Mouse (Mus musculus) limb, embryonic 12.5 days (tissue): ENCODE results near the gene Snrpd3. TPM values are rescaled to one million over a fixed set of nuclear protein-coding genes. Genes with fewer than 3 reads are reported as not detected.
"Not testable (repeated sequence)": the region's sequence is repeated elsewhere in the genome, so short reads cannot be mapped to it uniquely, and the experiment has no call there.

Experiments
- ATAC-seq: fragments of 200-750 bp; cut with Nextera tagmentation; 2 replicates; pipeline ENCODE4 v1.8.0; 2017; ENCODE audit warnings: low read depth, moderate TSS enrichment; ENCODE audit not compliant: insufficient number of reproducible peaks, insufficient read depth, low FRiP score, low TSS enrichment
- H3K27ac ChIP-seq: fragments of 300-500 bp; sonication (generic); 2 replicates; pipeline ENCODE4 v1.5.1; 2016; ENCODE audit warnings: mild to moderate bottlenecking, moderate library complexity
- H3K27me3 ChIP-seq: fragments of 300-500 bp; sonication (generic); 2 replicates; pipeline ENCODE4 v1.6.1; 2016; ENCODE audit warnings: mild to moderate bottlenecking, moderate library complexity
- H3K36me3 ChIP-seq: fragments of 300-500 bp; sonication (generic); 2 replicates; pipeline ENCODE4 v1.6.1; 2016; ENCODE audit warnings: mild to moderate bottlenecking, moderate library complexity
- H3K4me1 ChIP-seq: fragments of 300-500 bp; sonication (generic); replicated peaks from 2 replicates; pipeline ENCODE4 v1.6.1; 2016
- H3K4me2 ChIP-seq: fragments of 300-500 bp; sonication (generic); 2 replicates; pipeline ENCODE4 v1.6.1; 2016; ENCODE audit warnings: mild to moderate bottlenecking, moderate library complexity
- H3K4me3 ChIP-seq: fragments of 300-500 bp; sonication (generic); replicated peaks from 2 replicates; pipeline ENCODE4 v1.5.1; 2016; ENCODE audit warnings: mild to moderate bottlenecking
- H3K9ac ChIP-seq: fragments of 300-500 bp; sonication (generic); replicated peaks from 2 replicates; pipeline ENCODE4 v1.6.1; 2016; ENCODE audit warnings: mild to moderate bottlenecking, moderate library complexity
- H3K9me3 ChIP-seq: fragments of 300-500 bp; sonication (generic); 2 replicates; pipeline ENCODE4 v1.6.1; 2016; ENCODE audit warnings: mild to moderate bottlenecking, moderate library complexity
- WGBS: fragments of 180-500 bp; shearing (Covaris S2); methylation state at CpG from one replicate; pipeline ENCODE4 v1.1.7; 2016; 5-methylcytosine and 5-hydroxymethylcytosine counted together
- polyA plus RNA-seq: library from polyadenylated mRNA; unstranded; fragments of >200 nt; fragmentation: Nextera tagmentation; extraction: Ambion mirVana; gene quantifications from 2 replicates; pipeline ENCODE4 v1.2.1, GENCODE M21; 2016

Snrpd3 gene
- polyA plus RNA-seq, 1 experiment from 2014 or later, result 203 TPM

DNA sequence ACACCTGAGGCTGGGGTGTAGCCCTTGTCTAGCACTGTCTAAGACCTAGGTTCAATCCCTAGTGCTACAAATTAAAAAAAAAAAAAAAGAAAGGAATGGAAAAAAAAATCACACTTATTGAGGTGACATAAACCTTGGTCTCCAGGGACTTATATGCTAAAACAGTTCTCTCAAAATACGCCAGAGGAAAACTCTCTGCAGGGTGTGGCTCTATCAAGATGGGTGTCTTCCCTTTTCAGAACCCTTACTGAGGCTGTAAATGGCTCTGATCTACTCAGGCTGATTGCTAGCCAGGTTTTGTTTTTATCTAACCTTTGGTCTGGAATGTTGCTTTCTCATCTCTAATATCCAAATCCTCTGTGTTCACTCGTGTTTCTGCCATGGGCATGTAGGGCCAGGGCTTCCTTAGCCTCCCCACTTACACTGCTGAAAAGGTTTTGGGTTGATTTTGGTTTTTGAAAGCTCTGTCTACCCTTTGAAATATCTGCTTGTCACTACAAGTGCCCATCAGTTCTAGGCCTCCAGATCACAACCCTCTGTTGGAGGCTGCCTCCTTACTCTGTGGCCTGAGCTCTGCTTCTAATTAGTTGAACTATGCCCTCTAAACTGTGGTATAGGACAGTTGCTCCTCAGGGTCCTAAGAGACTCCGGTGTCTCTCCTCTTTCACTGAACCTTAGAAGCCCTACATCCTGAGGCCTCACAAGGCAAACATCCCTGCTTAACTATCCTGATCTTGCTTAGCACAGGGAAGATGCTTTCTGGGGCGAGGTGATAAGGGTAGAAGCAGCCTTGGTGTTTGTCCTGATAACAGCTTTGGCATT, 1.9 kb upstream of the Snrpd3 start:
- Histone ChIP-seq H3K36me3 (peaks cover 39% of the 10 kb centered on the region), H3K4me3 (no peak overlapping the region; the same call in 1 of the 2 replicates), H3K27me3 (no peaks in the 10 kb centered on the region), H3K4me2 (peak overlapping the region; percentile 93), H3K9me3 (no peaks in the 10 kb centered on the region), H3K4me1 (peaks cover 25% of the 10 kb centered on the region), H3K9ac (0 out of 2 replicates have a peak overlapping the region, but pooled peaks have one; percentile 89), H3K27ac (no peak overlapping the region)
- WGBS, result 57% methylated on average over 4 of the region's 4 CpGs
- ATAC-seq, result no peak

- no peaks in the 10 kb centered on the region for H3K9me3 ChIP-seq
- H3K36me3 ChIP-seq, result peaks cover 39% of the 10 kb centered on the region
- H3K4me3 ChIP-seq, result peak overlapping the region; percentile 80
- no peaks in the 10 kb centered on the region for H3K27me3 ChIP-seq
- ATAC-seq, result no peak
- 20% methylated on average over 8 of the region's 8 CpGs for WGBS
- peak overlapping the region; percentile 93; the same call in 1 of the 2 replicates for H3K27ac ChIP-seq
- peak overlapping the region; percentile 89 for H3K9ac ChIP-seq
- H3K4me2 ChIP-seq, result peak overlapping the region; percentile 93
- peaks cover 30% of the 10 kb centered on the region for H3K4me1 ChIP-seq
These were observed 1.2 kb upstream of the Snrpd3 start for GRCm38 (mm10) chr10:75516038-75516723.

DNA sequence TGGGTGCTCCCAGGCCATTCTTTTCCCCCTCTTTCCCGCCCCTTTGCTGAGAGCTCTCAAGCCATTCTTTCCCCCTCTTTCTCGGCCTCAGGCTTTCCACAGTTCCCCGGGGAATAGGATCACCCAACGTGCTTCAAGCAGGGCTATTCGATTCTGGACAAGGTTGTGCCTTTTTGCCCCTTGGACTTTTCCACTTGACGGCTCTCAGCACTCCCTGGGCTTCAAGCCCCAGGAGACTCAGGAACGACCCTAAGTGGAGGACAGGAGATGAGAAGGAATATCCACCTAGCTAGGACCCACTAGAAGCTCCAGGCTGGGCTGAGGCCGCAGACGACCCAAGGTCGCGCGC, 653 bp upstream of the Snrpd3 start:
- Histone ChIP-seq H3K27ac (peak overlapping the region; percentile 93), H3K4me3 (peak overlapping the region; percentile 80), H3K4me2 (peak overlapping the region; percentile 93), H3K36me3 (peaks cover 39% of the 10 kb centered on the region), H3K27me3 (no peaks in the 10 kb centered on the region), H3K9me3 (no peaks in the 10 kb centered on the region), H3K9ac (peak overlapping the region; percentile 89), H3K4me1 (peaks cover 30% of the 10 kb centered on the region)
- WGBS, result 1% methylated on average over 12 of the region's 12 CpGs
- no peak; the same call in 1 of the 2 replicates for ATAC-seq

DNA sequence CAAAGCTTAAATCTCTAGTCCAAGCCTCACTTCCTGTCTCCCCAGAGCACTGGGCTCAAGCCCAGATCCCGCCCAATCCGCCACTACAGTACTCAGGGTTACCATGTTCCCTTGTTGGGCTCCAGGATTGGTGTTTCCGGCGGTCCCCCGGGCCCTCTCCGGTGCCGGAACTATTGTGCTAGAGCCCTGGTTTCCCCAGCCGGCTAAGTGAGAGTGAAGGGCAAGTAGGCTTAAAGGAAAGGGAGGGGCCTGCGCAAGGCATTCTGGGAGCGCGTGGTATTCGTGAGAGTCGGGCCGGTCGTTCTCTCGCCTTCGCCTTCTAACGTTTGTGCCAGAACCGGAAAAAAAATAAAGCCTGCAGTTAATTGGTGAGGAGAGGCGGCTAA, 400 bp downstream of the Snrpd3 start, which contains the start of gene Gucd1:
Gene Gucd1 (minus strand): TSS at position 215 of the 386 bp plus-strand sequence.
- peaks cover 41% of the 10 kb centered on the region for H3K36me3 ChIP-seq
- H3K4me1 ChIP-seq, result peaks cover 30% of the 10 kb centered on the region
- H3K9me3 ChIP-seq, result no peaks in the 10 kb centered on the region
- peak within 1 kb of the TSS; percentile 89 for H3K9ac ChIP-seq
- peak within 1 kb of the TSS; percentile 93 for H3K4me2 ChIP-seq
- ATAC-seq, result peak; percentile 90
- WGBS, result under 1% methylated on average over 20 of the region's 20 CpGs
- H3K4me3 ChIP-seq, result peak within 1 kb of the TSS; percentile 80
- no peaks in the 10 kb centered on the region for H3K27me3 ChIP-seq
- peak within 1 kb of the TSS; percentile 98 for H3K27ac ChIP-seq

- H3K4me1 ChIP-seq, result peaks cover 27% of the 10 kb centered on the region
- WGBS, result 90% methylated on average over 5 of the region's 5 CpGs
- no peak overlapping the region for H3K27ac ChIP-seq
- no peak for ATAC-seq
- no peak overlapping the region for H3K4me3 ChIP-seq
- no peaks in the 10 kb centered on the region for H3K9me3 ChIP-seq
- peaks cover 62% of the 10 kb centered on the region for H3K36me3 ChIP-seq
- no peak overlapping the region for H3K9ac ChIP-seq
- no peaks in the 10 kb centered on the region for H3K27me3 ChIP-seq
- H3K4me2 ChIP-seq, result no peak overlapping the region
These were observed 3.2 kb downstream of the Snrpd3 start for GRCm38 (mm10) chr10:75520581-75520980.

GRCm38 (mm10) chr10:75521643-75522042, 4.3 kb downstream of the Snrpd3 start:
- Histone ChIP-seq H3K36me3 (peaks cover 71% of the 10 kb centered on the region), H3K27ac (no peak overlapping the region), H3K9ac (no peak overlapping the region), H3K4me3 (no peak overlapping the region), H3K4me2 (no peak overlapping the region), H3K27me3 (no peaks in the 10 kb centered on the region), H3K4me1 (peaks cover 17% of the 10 kb centered on the region), H3K9me3 (no peaks in the 10 kb centered on the region)
- ATAC-seq, result no peak
- WGBS, result 80% methylated on average over 4 of the region's 4 CpGs

DNA sequence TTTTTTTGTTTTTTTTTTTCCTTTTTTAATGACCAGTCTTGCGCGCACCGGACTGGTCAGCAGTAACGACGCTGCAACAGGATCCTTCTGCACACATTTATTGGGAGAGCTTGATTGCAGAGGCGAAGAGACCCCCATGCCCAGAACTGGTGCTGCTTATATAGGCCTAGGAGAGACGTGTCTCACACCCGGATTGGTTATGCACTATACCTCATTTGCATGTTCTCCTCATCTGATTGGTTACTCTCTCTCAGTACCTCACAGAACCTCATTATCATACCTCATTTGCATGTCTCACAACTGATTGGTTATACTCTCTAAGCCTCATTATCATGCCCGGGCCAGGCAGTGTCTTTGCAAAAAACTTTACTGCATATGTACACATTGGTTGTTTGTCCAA, 8.1 kb downstream of the Snrpd3 start:
- H3K9ac ChIP-seq, H3K4me2 ChIP-seq, H3K4me3 ChIP-seq, H3K4me1 ChIP-seq, ATAC-seq, H3K27ac ChIP-seq, H3K27me3 ChIP-seq, H3K9me3 ChIP-seq: not testable (repeated sequence)
- peaks cover 87% of the 10 kb centered on the region for H3K36me3 ChIP-seq
- 93% methylated on average over 9 of the region's 9 CpGs for WGBS

- Histone ChIP-seq H3K4me3 (no peak overlapping the region), H3K4me2 (no peak overlapping the region), H3K9ac (no peak overlapping the region), H3K27ac (no peak overlapping the region), H3K36me3 (peaks cover 88% of the 10 kb centered on the region), H3K9me3 (no peaks in the 10 kb centered on the region), H3K4me1 (no peaks in the 10 kb centered on the region), H3K27me3 (no peaks in the 10 kb centered on the region)
- 75% methylated on average over 2 of the region's 2 CpGs for WGBS
- no peak for ATAC-seq
These were observed 13.0 kb downstream of the Snrpd3 start for GRCm38 (mm10) chr10:75530322-75530721.

DNA sequence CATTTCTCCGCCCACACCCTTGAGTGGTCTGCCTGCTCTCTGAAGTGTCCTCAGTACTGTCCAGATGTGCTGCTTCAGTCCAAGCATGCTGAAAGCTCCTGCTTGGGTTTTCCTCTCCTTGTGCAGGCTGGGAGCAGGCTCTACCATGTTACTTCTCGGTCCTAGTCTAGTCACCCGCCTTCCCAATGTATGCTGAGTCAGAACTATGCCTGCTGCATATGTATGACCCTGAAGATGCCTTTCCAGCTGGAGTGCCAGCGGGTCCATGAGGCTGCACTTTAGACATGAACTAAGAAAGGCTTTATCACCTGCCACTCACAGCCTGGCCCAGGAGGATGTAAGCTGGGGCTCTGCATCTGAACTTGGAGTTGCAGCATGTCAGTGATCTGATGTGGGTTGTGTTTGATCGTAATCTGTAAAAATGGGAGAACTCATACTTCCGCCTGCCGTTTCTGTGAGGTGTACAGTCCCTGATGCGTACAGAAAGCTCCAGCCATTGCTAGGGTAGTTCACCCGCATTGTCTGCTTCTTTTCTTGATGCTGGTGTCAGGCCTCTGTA, 14.3 kb downstream of the Snrpd3 start:
- ATAC-seq, result no peak
- WGBS, result 90% methylated on average over 9 of the region's 9 CpGs
- H3K9me3 ChIP-seq, result no peaks in the 10 kb centered on the region
- H3K4me2 ChIP-seq, result no peak overlapping the region
- no peak overlapping the region for H3K9ac ChIP-seq
- peaks cover 90% of the 10 kb centered on the region for H3K36me3 ChIP-seq
- H3K4me1 ChIP-seq, result no peaks in the 10 kb centered on the region
- H3K27me3 ChIP-seq, result no peaks in the 10 kb centered on the region
- no peak overlapping the region for H3K4me3 ChIP-seq
- no peak overlapping the region for H3K27ac ChIP-seq

GRCm38 (mm10) chr10:75534216-75534615, 16.9 kb downstream of the Snrpd3 start:
- Histone ChIP-seq H3K36me3 (peaks cover 73% of the 10 kb centered on the region), H3K9ac (no peak overlapping the region), H3K4me2 (no peak overlapping the region), H3K27me3 (no peaks in the 10 kb centered on the region), H3K27ac (no peak overlapping the region), H3K4me3 (no peak overlapping the region), H3K4me1 (no peaks in the 10 kb centered on the region), H3K9me3 (no peaks in the 10 kb centered on the region)
- WGBS, result 92% methylated on average over 8 of the region's 8 CpGs
- ATAC-seq, result no peak

GRCm38 (mm10) chr10:75534934-75535333, 17.6 kb downstream of the Snrpd3 start:
- Histone ChIP-seq H3K36me3 (peaks cover 68% of the 10 kb centered on the region), H3K4me2 (no peak overlapping the region), H3K4me1 (no peaks in the 10 kb centered on the region), H3K4me3 (no peak overlapping the region), H3K9ac (no peak overlapping the region), H3K27me3 (no peaks in the 10 kb centered on the region), H3K9me3 (no peaks in the 10 kb centered on the region), H3K27ac (no peak overlapping the region)
- no peak for ATAC-seq
- WGBS, result 89% methylated on average over 8 of the region's 8 CpGs
